Mouse (Mus musculus) central nervous system, embryonic 18 days (tissue): ENCODE results near the gene Slamf8. TPM values are rescaled to one million over a fixed set of nuclear protein-coding genes. Genes with fewer than 3 reads are reported as not detected.

Experiments used
- polyA plus RNA-seq: library from polyadenylated mRNA; depleted of rRNA; stranded (reverse); fragments of >200 nt; gene quantifications from 2 replicates; pipeline ENCODE4 v1.2.3, GENCODE M21; 2012; rRNA removed

The Slamf8 gene
- 0.04 TPM in 1 of 2 replicates, not detected in the other for polyA plus RNA-seq

DNA sequence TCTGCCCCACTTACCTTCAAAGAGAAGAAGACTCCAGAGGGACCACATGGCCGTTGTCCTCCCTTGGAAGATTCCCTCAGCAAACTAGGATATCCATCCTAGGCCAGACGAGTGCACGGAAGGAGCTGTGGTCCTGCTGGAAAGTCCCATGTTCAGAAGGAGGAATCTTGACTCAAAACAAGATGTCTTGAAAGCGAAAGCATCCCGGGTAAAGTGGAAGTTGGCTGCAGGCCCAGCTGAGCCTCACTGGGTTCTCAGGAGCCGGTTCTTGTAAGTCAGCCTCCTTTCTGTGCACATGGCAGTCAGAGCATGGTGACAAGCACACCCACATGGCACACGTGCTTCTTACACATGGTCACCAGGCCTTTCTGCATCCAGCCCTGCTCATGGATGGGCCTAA lies at the start of gene Slamf8:
TSS of gene Slamf8 (minus strand) at position 184 of the 400 bp plus-strand sequence.

DNA sequence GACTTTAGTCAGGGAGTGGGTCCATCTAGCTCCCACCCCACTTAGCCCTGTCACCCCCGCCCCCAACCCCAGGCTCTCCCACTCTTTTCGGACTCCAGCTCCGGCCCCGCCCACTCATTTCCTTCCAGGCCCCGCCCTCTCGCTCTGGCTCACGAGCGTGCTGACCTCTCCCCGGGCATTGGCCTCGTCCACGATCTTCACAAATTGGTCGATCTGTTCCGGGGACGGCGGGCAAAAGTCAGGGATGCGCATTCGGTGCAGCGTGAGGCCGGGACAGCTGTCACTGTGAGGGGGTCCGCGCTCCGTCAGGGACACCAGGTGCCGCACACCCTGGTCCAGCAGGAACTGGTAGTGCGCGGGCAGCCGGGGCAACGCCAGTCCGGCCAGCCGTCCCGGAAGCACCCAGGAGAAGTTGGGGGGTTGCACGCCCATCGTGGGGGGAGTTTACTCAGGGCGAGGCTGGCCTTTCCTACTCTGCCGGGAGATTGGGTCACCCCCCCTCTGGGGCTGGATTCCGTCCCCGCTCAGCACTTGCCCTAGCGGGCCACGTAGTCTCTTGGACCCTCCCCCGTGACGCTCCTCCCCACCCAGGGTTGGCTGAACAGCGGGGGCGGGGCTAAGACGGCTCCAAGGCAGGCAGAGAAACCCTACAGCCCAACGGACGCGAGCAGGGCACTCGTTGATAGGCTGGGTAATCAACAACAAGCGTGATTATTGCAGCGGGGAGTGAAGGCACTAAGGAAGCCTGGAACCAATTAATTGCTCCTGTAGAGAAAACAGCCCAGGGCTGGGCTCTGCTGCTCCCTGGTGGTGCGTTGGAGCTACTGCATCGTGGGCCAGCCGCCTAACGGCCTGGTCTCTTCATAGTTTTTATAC lies 42.3 kb upstream of the Slamf8 start, which contains the start of gene Dusp23:
TSS of gene Dusp23 (minus strand) at position 512 of the 876 bp plus-strand sequence.

GRCm38 (mm10) chr1:172602326-172602725 lies 12.0 kb upstream of the Slamf8 start, which contains the start of gene Fcrl6:
Fcrl6 (minus strand) TSS chr1:172602551.

DNA sequence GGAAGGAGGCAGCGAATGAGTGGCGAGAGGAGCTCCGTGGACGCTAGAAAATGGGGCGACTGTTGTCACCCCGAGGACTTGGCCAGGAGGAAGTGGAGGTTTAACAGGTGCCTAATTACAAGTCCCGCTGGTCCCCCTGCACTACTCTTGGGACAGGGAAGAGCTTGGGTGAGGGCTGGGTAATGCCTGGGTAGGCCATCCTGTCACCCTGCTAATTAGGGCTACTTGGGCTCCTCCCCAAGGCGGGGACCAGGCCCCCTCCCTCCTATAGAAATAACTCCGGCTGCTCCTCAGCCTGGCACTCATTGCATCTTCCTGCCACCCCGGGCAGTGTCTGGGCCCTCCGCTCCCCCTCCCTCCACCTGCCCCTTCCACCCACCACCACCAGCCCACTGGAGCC lies 34.7 kb downstream of the Slamf8 start, which contains the start of gene Vsig8:
TSS of gene Vsig8 (plus strand) at position 301 of the 400 bp plus-strand sequence.

Other genes starting within 250 kb of the Slamf8 start
- 5.3 and 7.0 TPM in 2 replicates for gene Kcnj10, start 249.4 kb downstream of the Slamf8 start, polyA plus RNA-seq
- gene Pigm, start 214.0 kb downstream of the Slamf8 start, polyA plus RNA-seq: 6.8 and 6.9 TPM in 2 replicates
- gene Slamf9, start 115.2 kb downstream of the Slamf8 start, polyA plus RNA-seq: 0.22 and 0.28 TPM in 2 replicates
- 96.6 and 120 TPM in 2 replicates for gene Igsf9, start 108.8 kb downstream of the Slamf8 start, polyA plus RNA-seq
- gene Tagln2, start 90.5 kb downstream of the Slamf8 start, polyA plus RNA-seq: 40.9 and 43.4 TPM in 2 replicates
- gene Cfap45, start 69.8 kb downstream of the Slamf8 start, polyA plus RNA-seq: 3.7 and 3.9 TPM in 2 replicates
- 0.98 and 1.2 TPM in 2 replicates for gene Vsig8, start 34.6 kb downstream of the Slamf8 start, polyA plus RNA-seq
- 0.05 and 0.13 TPM in 2 replicates for gene Fcrl6, start 12.0 kb upstream of the Slamf8 start, polyA plus RNA-seq
- 9.6 and 10.0 TPM in 2 replicates for gene Dusp23, start 42.4 kb upstream of the Slamf8 start, polyA plus RNA-seq
- gene Crp, start 107.5 kb upstream of the Slamf8 start, polyA plus RNA-seq: 0.04 TPM in 1 of 2 replicates, not detected in the other